Mouse (Mus musculus) ovary, postnatal 36 days (tissue): Measurements from ENCODE around the gene Nudcd3.

Source experiments
- DNase-seq: peaks from one replicate; pipeline ENCODE4 v3.0.0; 2022; ENCODE audit warnings: low spot score, mixed read lengths

Nudcd3 gene

DNA sequence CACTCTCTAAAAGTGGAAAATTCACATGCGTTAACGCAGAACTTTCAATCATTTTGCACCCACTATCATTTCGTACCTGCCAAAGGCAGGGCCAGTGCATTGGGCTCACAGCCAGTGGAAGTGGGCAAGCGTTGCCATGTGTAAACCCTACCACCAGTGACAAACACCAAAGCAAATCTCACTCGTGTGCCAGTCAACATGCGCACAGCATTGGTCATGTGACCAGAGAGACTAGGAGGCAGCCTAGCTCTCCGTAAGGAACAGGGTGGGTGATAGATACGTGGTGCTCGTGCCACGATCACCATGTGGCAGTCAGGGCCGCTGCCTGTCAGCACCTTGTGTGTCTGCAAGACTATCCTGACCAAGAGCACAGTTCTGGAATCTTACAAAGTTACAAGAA is 137.9 kb downstream of the Nudcd3 start:
- no peak for DNase-seq

DNA sequence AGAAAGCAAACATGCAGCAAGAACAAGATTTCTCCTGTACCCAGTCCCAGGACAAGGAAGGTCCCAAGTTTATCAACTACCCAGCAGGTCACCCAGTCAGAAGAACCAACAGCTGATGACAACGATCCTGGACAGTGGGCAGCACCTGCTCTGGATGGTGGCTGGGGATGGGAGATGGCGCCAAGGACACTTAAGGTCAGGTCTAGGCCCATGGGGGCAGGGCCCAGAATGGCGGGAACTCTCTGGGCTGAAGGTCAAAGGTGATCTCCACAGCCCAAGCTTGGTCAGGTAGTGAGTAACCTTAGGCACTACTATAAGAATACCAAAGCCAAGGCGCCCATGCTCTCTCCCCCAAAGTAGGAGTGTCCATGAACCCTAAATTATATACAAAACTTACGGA is 138.3 kb downstream of the Nudcd3 start:
- no peak for DNase-seq

DNA sequence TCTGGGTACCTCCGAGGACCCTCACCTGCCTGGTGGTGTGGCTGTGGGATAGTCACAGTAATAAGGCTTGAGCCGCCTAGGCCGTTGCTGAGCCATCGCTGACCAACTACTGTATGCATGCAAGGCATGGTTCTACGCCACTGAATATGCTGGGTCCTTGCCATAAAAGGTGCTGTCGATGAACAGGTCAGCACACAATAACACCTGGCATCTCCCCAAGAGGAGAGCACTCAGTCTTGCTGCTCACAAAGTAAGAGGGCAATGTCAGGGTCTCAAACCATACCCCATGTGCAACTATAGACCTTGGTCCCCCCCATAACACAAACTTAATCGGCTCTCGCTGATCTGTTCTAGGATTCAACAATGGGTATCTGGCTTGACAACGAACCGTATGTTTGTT is 141.1 kb downstream of the Nudcd3 start:
- no peak for DNase-seq
